In genomic region chr11:53681686-53682085, GRCm38 (mm10) we compare ENCODE assay signal across 28 mouse cellular contexts. TPM values are rescaled to one million over a fixed set of nuclear protein-coding genes. Genes with fewer than 3 reads are reported as not detected.
DNase-seq lines count a peak whose midpoint lies in the region; ATAC-seq and TF ChIP-seq lines count a peak whose summit lies in the region.
"Had no signal": no experiment of that assay in that cellular context is flagged by ENCODE, and none has a peak within 500 bp of the region (broad histone marks: within the 10 kb centered on the region; RNA-seq: fewer than 3 reads in every experiment).

No protein-coding gene starts in this region.

- TF ChIP-seq CTCF in kidney, postnatal 0 days (IDR thresholded peaks at IDR 0.05; ENCODE audit: low read depth), result 0 out of 2 replicates have a peak, but pooled peaks have one; percentile 16
- TF ChIP-seq CTCF in lung, postnatal 0 days (IDR thresholded peaks at IDR 0.05), result peak; percentile 40

- no peak overlapping the region for H3K27ac ChIP-seq in kidney, postnatal 0 days
- no peak overlapping the region for H3K27ac ChIP-seq in lung, postnatal 0 days (ENCODE audit: low read length)
- H3K27ac ChIP-seq: embryonic facial prominence, embryonic 13.5 days; forebrain, embryonic 12.5 days; hindbrain, embryonic 10.5 days; hindbrain, embryonic 14.5 days had no signal

- no peaks in the 10 kb centered on the region for H3K9me3 ChIP-seq in kidney, postnatal 0 days (replicated peaks; ENCODE audit: low read length)
- H3K9me3 ChIP-seq in lung, postnatal 0 days (ENCODE audit: low read length), result no peaks in the 10 kb centered on the region
- H3K9me3 ChIP-seq: embryonic facial prominence, embryonic 13.5 days; forebrain, embryonic 12.5 days; heart, embryonic 13.5 days; hindbrain, embryonic 10.5 days had no signal

- no peak overlapping the region for H3K9ac ChIP-seq in kidney, postnatal 0 days (ENCODE audit: low read depth, low read length)
- H3K9ac ChIP-seq in lung, postnatal 0 days (replicated peaks; ENCODE audit: low read depth), result no peak overlapping the region
- H3K9ac ChIP-seq: embryonic facial prominence, embryonic 13.5 days; forebrain, embryonic 12.5 days; heart, embryonic 13.5 days; hindbrain, embryonic 14.5 days had no signal

- no peak overlapping the region for H3K4me2 ChIP-seq in kidney, postnatal 0 days (ENCODE audit: low read length)
- H3K4me2 ChIP-seq in lung, postnatal 0 days (replicated peaks; ENCODE audit: low read depth, low read length), result no peak overlapping the region
- H3K4me2 ChIP-seq: embryonic facial prominence, embryonic 13.5 days; forebrain, embryonic 12.5 days; hindbrain, embryonic 14.5 days had no signal

- no peak for TF ChIP-seq EP300 in lung, postnatal 0 days (IDR thresholded peaks at IDR 0.05)

- H3K36me3 ChIP-seq in kidney, postnatal 0 days (ENCODE audit: insufficient read depth, low read length), result peaks cover 17% of the 10 kb centered on the region; the same call in 1 of the 2 replicates
- H3K36me3 ChIP-seq in lung, postnatal 0 days (ENCODE audit: insufficient read depth, low read length), result peaks cover 7% of the 10 kb centered on the region; the same call in 1 of the 2 replicates

- H3K4me3 ChIP-seq in kidney, postnatal 0 days (replicated peaks; ENCODE audit: low read depth, low read length), result no peak overlapping the region
- H3K4me3 ChIP-seq in lung, postnatal 0 days (ENCODE audit: low read depth, low read length), result no peak overlapping the region
- H3K4me3 ChIP-seq: embryonic facial prominence, embryonic 13.5 days; forebrain, embryonic 12.5 days; heart, embryonic 13.5 days; hindbrain, embryonic 10.5 days had no signal

- DNase-seq in heart, adult 11 months, result peak; percentile 11
- DNase-seq in heart, postnatal 4 days, result no peak
- DNase-seq in kidney, postnatal 0 days (ENCODE audit: low spot score), result no peak
- DNase-seq in kidney, adult 8-10 months, result no peak
- DNase-seq in lung, postnatal 0 days (ENCODE audit: low spot score), result no peak
- no peak for DNase-seq in lung, postnatal 14 days
- DNase-seq in NIH3T3 (ENCODE audit: low read depth), result peak; percentile 8
- no peak for DNase-seq in left cerebral cortex, adult 11 months (ENCODE audit: low spot score)
- DNase-seq: adrenal gland, postnatal 14 days; cerebellum, adult 11-12 months; cerebellum, adult 9-11 months; cerebellum, postnatal 36 days; gastrocnemius, postnatal 10 days had no signal

- ATAC-seq in kidney, postnatal 0 days (replicated peaks; ENCODE audit: low FRiP score, low read depth), result no peak
- ATAC-seq in lung, postnatal 0 days, result no peak
- ATAC-seq: activated CD4-positive, CD25-positive, alpha-beta regulatory T cell, adult 4 months; forebrain, embryonic 16.5 days; Patski had no signal

- H3K27me3 ChIP-seq in kidney, postnatal 0 days (ENCODE audit: insufficient read depth, low read length), result no peaks in the 10 kb centered on the region
- no peaks in the 10 kb centered on the region for H3K27me3 ChIP-seq in lung, postnatal 0 days (replicated peaks; ENCODE audit: insufficient read depth, low read length)
- H3K27me3 ChIP-seq: embryonic facial prominence, embryonic 13.5 days; forebrain, embryonic 12.5 days; heart, embryonic 13.5 days; Patski had no signal

- 96% methylated on average over 2 of the region's 2 CpGs for WGBS in kidney, postnatal 0 days
- WGBS in lung, postnatal 0 days, result 87% methylated on average over 2 of the region's 2 CpGs

- no peaks in the 10 kb centered on the region for H3K4me1 ChIP-seq in kidney, postnatal 0 days (replicated peaks; ENCODE audit: insufficient read depth, low read length)
- no peaks in the 10 kb centered on the region for H3K4me1 ChIP-seq in lung, postnatal 0 days (ENCODE audit: insufficient read depth, low read depth, low read length)
- H3K4me1 ChIP-seq: embryonic facial prominence, embryonic 13.5 days; forebrain, embryonic 12.5 days; hindbrain, embryonic 10.5 days had no signal

RNA-seq across cellular contexts. Expression of gene Rad50, which starts 25.4 kb away (rescaled TPM):
- total RNA-seq in heart, postnatal 4 days (2021), result 10 to 100 TPM; 13.0 to 13.5 TPM
- polyA plus RNA-seq in kidney, postnatal 0 days (2015; fragmentation: Nextera tagmentation; extraction: Ambion mirVana), result 21.3 and 21.6 TPM in 2 replicates
- polyA plus RNA-seq in lung, postnatal 0 days (2015; fragmentation: Nextera tagmentation; extraction: Ambion mirVana), result 18.1 and 19.4 TPM in 2 replicates

RNA-seq across cellular contexts. Expression of gene Il5, which starts 38.9 kb away (rescaled TPM):
- total RNA-seq in heart, postnatal 4 days (2021), result not detected
- polyA plus RNA-seq in kidney, postnatal 0 days (2015; fragmentation: Nextera tagmentation; extraction: Ambion mirVana), result not detected in 2 replicates
- polyA plus RNA-seq in lung, postnatal 0 days (2015; fragmentation: Nextera tagmentation; extraction: Ambion mirVana), result not detected in 2 replicates
- total RNA-seq: adrenal gland, adult 18-20 months; adrenal gland, postnatal 14 days; ES-E14; gastrocnemius, postnatal 10 days; gastrocnemius, postnatal 4 days; heart, postnatal 10 days had no signal
- polyA plus RNA-seq: C2C12; embryonic facial prominence, embryonic 13.5 days; forebrain, embryonic 12.5 days; forebrain, embryonic 16.5 days; heart, embryonic 13.5 days; hindbrain, embryonic 10.5 days; hindbrain, embryonic 14.5 days; Patski had no signal

RNA-seq across cellular contexts. Expression of gene Il13, which starts 47.2 kb away (rescaled TPM):
- not detected for total RNA-seq in heart, postnatal 4 days (2021)
- not detected in 2 replicates for polyA plus RNA-seq in kidney, postnatal 0 days (2015; fragmentation: Nextera tagmentation; extraction: Ambion mirVana)
- not detected in 2 replicates for polyA plus RNA-seq in lung, postnatal 0 days (2015; fragmentation: Nextera tagmentation; extraction: Ambion mirVana)
- total RNA-seq: adrenal gland, adult 18-20 months; adrenal gland, postnatal 14 days; ES-E14; gastrocnemius, postnatal 10 days; gastrocnemius, postnatal 4 days; heart, adult 8-10 months; heart, postnatal 10 days had no signal
- polyA plus RNA-seq: activated CD4-positive, CD25-positive, alpha-beta regulatory T cell, adult 4 months; C2C12; embryonic facial prominence, embryonic 13.5 days; forebrain, embryonic 12.5 days; forebrain, embryonic 16.5 days; frontal cortex, adult 2 months; heart, embryonic 13.5 days; hindbrain, embryonic 10.5 days; hindbrain, embryonic 14.5 days; Patski had no signal

Comparison
In these comparisons a context has a peak if more than half of its experiments do, and no peak if none do; other contexts are left out.
1. DNase-seq: peak in heart, adult 11 months (single experiment) and NIH3T3 (single experiment); none in heart, postnatal 4 days (single experiment), kidney, postnatal 0 days (single experiment), kidney, adult 8-10 months (0 of 2), lung, postnatal 0 days (single experiment), lung, postnatal 14 days (single experiment) and left cerebral cortex, adult 11 months (single experiment).